Mouse (Mus musculus) myocyte (in vitro differentiated cells): Measurements from ENCODE around the gene Zmynd19.

ENCODE experiments used
- CEBPB ChIP-seq: IDR thresholded peaks from 2 replicates; pipeline ENCODE4 v1.6.1; 2011; ENCODE audit warnings: mild to moderate bottlenecking, moderate library complexity; ENCODE audit not compliant: poor library complexity, insufficient read depth, severe bottlenecking
- MAX ChIP-seq: IDR thresholded peaks from one replicate; pipeline ENCODE4 v1.6.1; 2011; ENCODE audit warnings: low read depth, mild to moderate bottlenecking, control low read depth
- POLR2A ChIP-seq: IDR thresholded peaks from one replicate; pipeline ENCODE4 v1.6.1; 2011; ENCODE audit warnings: low read depth, mild to moderate bottlenecking, control low read depth, moderate library complexity; ENCODE audit not compliant: insufficient read length
- POLR2AphosphoS2 ChIP-seq: IDR thresholded peaks from one replicate; pipeline ENCODE4 v1.6.1; 2011; ENCODE audit warnings: low read depth, control low read depth; ENCODE audit not compliant: insufficient read length
- REST ChIP-seq: IDR thresholded peaks from one replicate; pipeline ENCODE4 v1.6.1; 2011; ENCODE audit warnings: mild to moderate bottlenecking, control low read depth, moderate library complexity; ENCODE audit not compliant: insufficient read depth, insufficient read length
- TCF12 ChIP-seq: IDR thresholded peaks from one replicate; pipeline ENCODE4 v1.6.1; 2011; ENCODE audit warnings: mild to moderate bottlenecking, control low read depth; ENCODE audit not compliant: poor library complexity, insufficient read depth, severe bottlenecking
- USF1 ChIP-seq: IDR thresholded peaks from one replicate; pipeline ENCODE4 v1.6.1; 2011; ENCODE audit warnings: low read depth, mild to moderate bottlenecking, control low read depth, moderate library complexity

DNA sequence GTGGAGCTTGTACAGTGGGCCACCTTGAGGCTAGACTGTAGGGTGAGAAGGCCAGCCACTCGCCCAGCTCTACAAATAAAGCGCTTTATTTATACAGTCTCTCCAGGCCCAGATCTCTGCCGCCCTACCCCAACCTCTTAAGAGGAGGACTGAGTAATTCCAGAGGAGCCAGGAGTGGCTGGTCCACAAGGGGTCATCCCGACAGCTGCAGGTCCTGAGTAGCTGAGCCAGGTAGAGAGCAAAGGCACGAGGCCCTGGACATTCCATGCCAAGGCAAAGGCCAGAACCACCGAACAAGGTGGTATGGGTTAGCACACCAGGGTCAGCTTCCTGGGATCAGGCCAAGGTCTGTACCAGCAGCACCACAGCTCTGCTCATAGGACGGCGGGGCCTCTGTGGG lies 24.3 kb upstream of the Zmynd19 start:
- TF ChIP-seq POLR2AphosphoS2: no peak
- no peak for TF ChIP-seq POLR2A
- TF ChIP-seq REST: no peak
- TF ChIP-seq USF1: no peak
- no peak for TF ChIP-seq TCF12
- no peak for TF ChIP-seq CEBPB
- no peak for TF ChIP-seq MAX
